In the genomic region with DNA sequence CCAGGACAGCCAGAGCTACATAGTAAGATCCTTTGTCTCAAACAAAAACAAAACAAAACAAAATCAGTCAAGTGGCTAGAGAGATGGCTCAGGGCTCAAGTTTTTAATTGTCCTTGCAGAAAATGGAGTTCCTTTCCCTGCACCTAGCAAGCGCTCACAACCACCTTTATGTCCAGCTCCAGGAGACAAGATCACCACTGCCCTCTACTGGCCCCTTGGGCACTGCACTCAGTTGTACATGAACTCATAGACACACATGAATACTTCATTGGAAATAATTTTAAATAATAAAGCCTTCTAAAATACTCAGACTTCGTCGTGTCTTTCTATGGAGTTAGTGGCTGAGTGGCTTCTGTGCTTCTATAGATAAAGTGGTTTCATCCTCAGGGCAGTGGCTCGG, we compare ENCODE assay signal across 9 mouse cellular contexts. TPM values are rescaled to one million over a fixed set of nuclear protein-coding genes. Genes with fewer than 3 reads are reported as not detected.
DNase-seq lines count a peak whose midpoint lies in the region; ATAC-seq lines count a peak whose summit lies in the region.
"Had no signal": no experiment of that assay in that cellular context is flagged by ENCODE, and none has a peak within 500 bp of the region (broad histone marks: within the 10 kb centered on the region; RNA-seq: fewer than 3 reads in every experiment).

No protein-coding gene starts in this region.

- no peaks in the 10 kb centered on the region for H3K9me3 ChIP-seq in limb, embryonic 10.5 days (replicated peaks)
- H3K9me3 ChIP-seq: hindbrain, embryonic 15.5 days had no signal

- H3K36me3 ChIP-seq in limb, embryonic 10.5 days, result no peaks in the 10 kb centered on the region
- H3K36me3 ChIP-seq: hindbrain, embryonic 15.5 days had no signal

- no peak overlapping the region for H3K4me3 ChIP-seq in limb, embryonic 10.5 days
- H3K4me3 ChIP-seq: hindbrain, embryonic 15.5 days had no signal

- peaks cover 7% of the 10 kb centered on the region; the same call in 1 of the 2 replicates for H3K4me1 ChIP-seq in limb, embryonic 10.5 days

- intact Hi-C loops in heart, postnatal 10 days (cut with DNase I), result loop anchor here (5.0 kb wide), 1 partner anchor 322 kb away; no protein-coding TSS in a partner anchor

- ATAC-seq in inflammation-experienced regulatory T-cells, adult 6 months, result no peak

- peaks cover 19% of the 10 kb centered on the region; the same call in 1 of the 2 replicates for H3K27me3 ChIP-seq in limb, embryonic 10.5 days (ENCODE audit: low read depth, poor library complexity, severe bottlenecking)

- H3K27ac ChIP-seq in limb, embryonic 10.5 days, result no peak overlapping the region
- H3K27ac ChIP-seq: hindbrain, embryonic 15.5 days had no signal

- DNase-seq in left cerebral cortex, adult 18-20 months (ENCODE audit: low spot score in 2 of 2), result peak; percentile 67 to 73
- no peak for DNase-seq in left cerebral cortex, adult 11 months (ENCODE audit: low spot score)
- peak; percentile 80 for DNase-seq in NIH3T3 (ENCODE audit: low read depth)
- peak; percentile 82 to 85 for DNase-seq in cerebellum, postnatal 10 days
- DNase-seq in heart, postnatal 10 days, result peak; percentile 48 to 66
- peak; percentile 67 for DNase-seq in limb, embryonic 10.5 days (ENCODE audit: low spot score)
- DNase-seq in right cerebral cortex, adult 2 months (ENCODE audit: low spot score in 2 of 2), result peak; percentile 64 to 74

- WGBS in limb, embryonic 10.5 days, result 38% methylated on average over 4 of the region's 4 CpGs

RNA-seq across cellular contexts. Expression of a gene that starts 8.2 kb away (rescaled TPM):
- total RNA-seq in left cerebral cortex, adult 18-20 months (2021), result 1 to 10 TPM; 1.6 to 2.0 TPM
- 1 to 10 TPM in 1 of 2 experiments, under 1 TPM in 1; 0.93 to 1.5 TPM for total RNA-seq in heart, postnatal 10 days (2021)
- polyA plus RNA-seq in limb, embryonic 10.5 days (2016; fragmentation: Nextera tagmentation; extraction: Ambion mirVana), result not detected in 2 replicates
- not detected for polyA plus RNA-seq in inflammation-experienced regulatory T-cells, adult 6 months (2017; shearing (Covaris generic))

RNA-seq across cellular contexts. Expression of a gene that starts 9.7 kb away (rescaled TPM):
- total RNA-seq in left cerebral cortex, adult 18-20 months (2021), result 10 to 100 TPM; 10.7 to 11.9 TPM
- total RNA-seq in heart, postnatal 10 days (2021), result 1 to 10 TPM; 2.6 to 4.1 TPM
- polyA plus RNA-seq in limb, embryonic 10.5 days (2016; fragmentation: Nextera tagmentation; extraction: Ambion mirVana), result 4.5 and 5.1 TPM in 2 replicates
- polyA plus RNA-seq in inflammation-experienced regulatory T-cells, adult 6 months (2017; shearing (Covaris generic)), result 10 to 100 TPM; 16.6 to 18.9 (median 17.0) TPM

RNA-seq across cellular contexts. Expression of a gene that starts 17.2 kb away (rescaled TPM):
- not detected for total RNA-seq in left cerebral cortex, adult 18-20 months (2021)
- not detected for total RNA-seq in heart, postnatal 10 days (2021)
- polyA plus RNA-seq in limb, embryonic 10.5 days (2016; fragmentation: Nextera tagmentation; extraction: Ambion mirVana), result not detected in 2 replicates
- polyA plus RNA-seq in inflammation-experienced regulatory T-cells, adult 6 months (2017; shearing (Covaris generic)), result not detected
- polyA plus RNA-seq: hindbrain, embryonic 15.5 days had no signal
